Mouse (Mus musculus): ENCODE results near the gene Adcy4. TPM values are rescaled to one million over a fixed set of nuclear protein-coding genes. Genes with fewer than 3 reads are reported as not detected.

Adcy4 gene
- polyA plus RNA-seq, 1 experiment from 2014 or later: not detected

DNA sequence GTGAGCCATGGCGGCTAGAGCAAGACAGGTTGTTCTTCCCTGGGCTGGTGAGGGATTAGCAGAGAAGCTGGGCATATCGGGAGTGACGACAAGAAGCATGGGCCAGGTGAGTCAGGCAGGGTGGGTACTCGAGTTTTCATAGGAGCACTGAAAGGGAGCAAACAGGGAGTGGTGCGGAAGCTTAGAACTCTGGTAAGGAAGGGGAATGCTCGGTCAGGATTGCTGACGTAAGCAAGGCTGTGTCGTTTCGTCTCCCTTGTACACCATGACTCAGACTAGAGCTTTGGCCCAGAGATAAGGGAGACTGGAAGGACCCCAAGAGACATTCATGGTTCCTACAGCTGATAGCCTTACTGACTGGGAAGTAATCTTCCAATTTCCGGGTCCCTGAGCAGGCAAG, 50.0 kb downstream of the Adcy4 start:
- POLR2A ChIA-PET: no interaction called here
- H3K27me3 ChIP-seq: no peaks in the 10 kb centered on the region
- in situ Hi-C loops (cut with MboI; ENCODE audit: low pct_unique_long_range_greater_than_20kb): no loop called here
- TF ChIP-seq CTCF (IDR thresholded peaks at IDR 0.05): no peak
- DNase-seq (ENCODE audit: low read depth, low spot score) (no peak), ATAC-seq (no peak)
- CTCF ChIA-PET: interaction anchor here (1.2 kb wide), 1 partner anchor 37 kb away, joined by 3 read pairs; no protein-coding TSS in a partner anchor

DNA sequence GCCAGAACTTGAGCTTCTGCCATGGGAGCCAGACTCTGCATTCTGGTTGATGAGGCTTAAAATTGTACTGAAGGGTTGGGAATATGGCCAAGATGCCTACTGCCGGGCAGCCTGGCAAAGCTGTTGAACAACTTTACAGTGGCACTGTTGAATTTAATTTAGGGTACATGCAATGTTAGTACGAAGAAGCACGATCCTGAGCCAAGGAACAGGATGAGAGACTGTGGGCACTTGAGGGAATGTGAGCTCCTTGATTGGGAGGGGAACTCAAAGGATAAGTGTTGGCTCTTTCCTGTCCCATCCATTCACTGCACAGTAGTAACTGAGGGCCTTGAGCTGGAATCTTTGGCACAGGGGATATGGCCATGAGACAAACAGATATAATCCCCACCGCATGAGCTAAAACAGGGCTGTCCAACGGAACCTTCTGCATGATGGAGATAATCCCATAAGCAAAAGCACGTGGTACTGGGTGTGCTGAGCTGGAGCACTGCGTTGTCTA, 53.3 kb downstream of the Adcy4 start:
- CTCF ChIA-PET: interaction anchor here (1.0 to 1.8 kb wide), 4 partner anchors 8 to 48 kb away, joined by 3 to 6 read pairs (median 4); partner anchors contain the start of genes Rabggta and Tinf2
- ATAC-seq (no peak), DNase-seq (ENCODE audit: low read depth, low spot score) (no peak)
- TF ChIP-seq CTCF (IDR thresholded peaks at IDR 0.05): no peak
- H3K27me3 ChIP-seq: no peaks in the 10 kb centered on the region
- POLR2A ChIA-PET: no interaction called here
- in situ Hi-C loops (cut with MboI; ENCODE audit: low pct_unique_long_range_greater_than_20kb): no loop called here

DNA sequence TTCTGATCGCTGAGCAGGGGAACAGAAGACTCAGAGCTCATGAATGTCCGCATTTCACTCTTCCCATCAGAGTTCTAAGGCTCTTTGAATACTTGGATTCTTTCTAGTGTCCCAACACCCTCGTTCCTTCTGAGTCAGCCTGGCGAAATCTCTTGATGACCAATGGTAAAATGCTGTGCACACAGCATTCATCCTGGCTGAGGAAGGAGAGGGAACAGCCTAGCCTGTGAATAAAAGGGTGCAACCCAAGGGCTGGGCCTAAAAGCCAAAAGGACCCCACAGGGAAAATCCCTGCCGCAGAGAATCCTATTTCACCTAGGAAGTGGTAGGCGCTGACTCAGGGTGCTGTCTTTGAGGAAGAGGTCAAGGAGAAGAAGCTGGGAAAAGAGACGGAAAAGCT, 53.8 kb downstream of the Adcy4 start:
- DNase-seq (ENCODE audit: low read depth, low spot score): no peak
- in situ Hi-C loops (cut with MboI; ENCODE audit: low pct_unique_long_range_greater_than_20kb): no loop called here
- CTCF ChIA-PET: interaction anchor here (1.1 to 1.8 kb wide), 4 partner anchors 9 to 48 kb away, joined by 3 to 6 read pairs (median 4); partner anchors contain the start of gene Tinf2
- ATAC-seq: no peak
- no peaks in the 10 kb centered on the region for H3K27me3 ChIP-seq
- no peak for TF ChIP-seq CTCF (IDR thresholded peaks at IDR 0.05)
- POLR2A ChIA-PET: no interaction called here

DNA sequence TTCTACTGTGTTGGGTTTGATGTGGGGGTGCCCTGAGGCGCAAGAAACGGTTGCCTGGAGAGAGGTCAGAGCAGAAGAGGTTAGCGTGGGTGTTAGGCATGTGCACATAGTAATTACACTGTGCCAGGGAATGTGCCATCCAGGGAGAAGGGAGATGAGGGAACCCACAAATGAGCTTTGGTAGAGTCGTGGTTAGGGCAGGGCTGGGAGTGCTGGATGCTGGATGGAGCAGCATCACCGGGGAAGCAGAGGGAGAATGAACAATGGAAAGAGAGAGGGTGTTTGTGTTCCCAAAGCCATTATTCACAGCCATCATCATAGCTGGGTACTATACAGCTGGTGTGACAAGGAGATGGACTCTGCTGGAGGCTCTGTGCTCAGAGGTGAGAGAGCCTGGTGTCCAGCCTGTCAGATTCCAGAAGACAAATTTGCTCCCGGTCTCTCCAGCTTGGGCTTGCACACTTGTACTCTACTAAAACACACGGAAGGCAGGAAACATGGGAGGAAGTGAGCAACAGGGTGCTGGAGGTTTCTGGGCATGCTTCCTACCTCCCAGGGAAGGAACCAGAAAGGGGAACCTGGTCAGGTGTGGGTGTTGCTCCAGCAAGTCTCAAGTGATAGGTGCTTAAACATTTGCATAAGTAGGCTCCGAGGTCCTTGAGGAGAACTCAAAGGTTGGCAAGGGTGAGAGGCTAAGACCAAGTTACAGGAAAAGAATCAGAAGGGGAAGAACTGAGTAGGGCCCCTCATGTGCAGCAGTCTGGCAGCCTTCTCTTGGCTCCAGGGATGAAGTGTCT, 55.8 kb downstream of the Adcy4 start:
- DNase-seq (ENCODE audit: low read depth, low spot score) (no peak), ATAC-seq (peak; percentile 28)
- H3K27me3 ChIP-seq: no peaks in the 10 kb centered on the region
- CTCF ChIA-PET: interaction anchor here (1.6 kb wide), 2 partner anchors 16 to 37 kb away, joined by 3 to 4 read pairs; no protein-coding TSS in a partner anchor
- POLR2A ChIA-PET: no interaction called here
- TF ChIP-seq CTCF (IDR thresholded peaks at IDR 0.05): no peak
- in situ Hi-C loops (cut with MboI; ENCODE audit: low pct_unique_long_range_greater_than_20kb): no loop called here

DNA sequence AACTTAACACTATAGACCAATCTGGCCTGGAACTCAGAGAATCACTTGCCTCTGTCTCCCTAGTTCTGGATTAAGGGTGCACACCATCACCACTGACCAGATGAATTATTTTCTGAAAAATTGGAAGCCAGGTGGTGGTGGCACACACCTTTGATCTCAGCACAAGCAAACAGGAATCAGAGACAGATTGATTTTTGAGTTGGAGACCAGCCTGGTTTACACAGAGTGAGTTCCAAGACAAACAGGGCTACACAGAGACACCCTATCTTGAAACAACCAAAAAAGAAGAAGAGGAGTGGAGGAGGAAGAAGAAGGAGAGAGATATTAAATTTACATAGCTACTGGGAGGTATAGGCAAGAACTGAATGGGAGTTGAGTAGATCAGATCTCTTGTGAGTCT, 57.6 kb downstream of the Adcy4 start:
- TF ChIP-seq CTCF (IDR thresholded peaks at IDR 0.05): no peak
- in situ Hi-C loops (cut with MboI; ENCODE audit: low pct_unique_long_range_greater_than_20kb): no loop called here
- ATAC-seq: no peak
- no peak for DNase-seq (ENCODE audit: low read depth, low spot score)
- POLR2A ChIA-PET: no interaction called here
- CTCF ChIA-PET: no interaction called here
- no peaks in the 10 kb centered on the region for H3K27me3 ChIP-seq

DNA sequence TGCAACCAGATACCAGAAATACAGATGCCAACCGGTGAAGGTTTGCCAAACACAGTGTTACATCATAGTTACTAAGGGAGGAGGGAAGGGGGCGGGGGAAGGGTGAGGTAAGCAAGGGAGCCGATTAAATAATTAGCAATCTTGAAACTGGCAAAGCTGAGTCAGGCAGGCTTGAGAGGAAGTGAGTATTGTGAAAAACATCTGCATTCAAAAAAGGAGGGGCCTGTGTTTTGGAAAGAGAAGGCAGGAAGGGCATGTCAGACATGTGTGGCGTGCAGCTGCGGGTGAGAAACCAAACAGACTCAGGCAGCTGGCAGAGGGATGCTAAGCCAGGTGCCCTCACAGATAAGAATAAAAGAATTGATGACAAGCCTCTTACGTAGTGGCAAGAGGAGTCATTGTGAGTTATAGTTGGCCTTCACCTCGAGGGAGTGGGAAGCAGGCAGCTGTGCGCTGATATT, 59.5 kb downstream of the Adcy4 start:
- in situ Hi-C loops (cut with MboI; ENCODE audit: low pct_unique_long_range_greater_than_20kb): no loop called here
- ATAC-seq (peak; percentile 58), DNase-seq (ENCODE audit: low read depth, low spot score) (no peak)
- H3K27me3 ChIP-seq: no peaks in the 10 kb centered on the region
- ChIA-PET CTCF (interaction anchor here (0.9 to 1.0 kb wide), 2 partner anchors 11 to 12 kb away, joined by 3 read pairs; no protein-coding TSS in a partner anchor), POLR2A (interaction anchor here (1.3 kb wide), 1 partner anchor 8 kb away, joined by 3 read pairs; no protein-coding TSS in a partner anchor)
- TF ChIP-seq CTCF (IDR thresholded peaks at IDR 0.05): no peak

DNA sequence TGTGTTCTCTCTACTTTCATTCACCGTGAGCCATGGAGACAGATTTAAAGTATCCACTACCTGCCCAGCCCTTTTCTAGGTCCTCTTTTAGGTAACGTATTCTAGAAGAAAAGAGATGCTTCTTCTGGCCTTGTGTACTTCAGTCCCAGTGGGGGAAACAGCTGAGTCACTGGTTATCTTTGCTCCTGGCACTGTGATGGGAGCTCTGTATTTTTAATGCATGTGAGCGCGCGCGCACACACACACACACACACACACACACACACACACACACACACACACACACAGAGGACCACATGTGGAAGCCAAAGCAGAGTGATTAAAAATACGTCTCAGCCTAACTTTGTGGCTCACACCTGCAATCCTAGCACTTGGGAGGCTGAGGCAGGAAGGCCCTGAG, 60.5 kb downstream of the Adcy4 start:
- TF ChIP-seq CTCF (IDR thresholded peaks at IDR 0.05): no peak
- no peak for ATAC-seq

DNA sequence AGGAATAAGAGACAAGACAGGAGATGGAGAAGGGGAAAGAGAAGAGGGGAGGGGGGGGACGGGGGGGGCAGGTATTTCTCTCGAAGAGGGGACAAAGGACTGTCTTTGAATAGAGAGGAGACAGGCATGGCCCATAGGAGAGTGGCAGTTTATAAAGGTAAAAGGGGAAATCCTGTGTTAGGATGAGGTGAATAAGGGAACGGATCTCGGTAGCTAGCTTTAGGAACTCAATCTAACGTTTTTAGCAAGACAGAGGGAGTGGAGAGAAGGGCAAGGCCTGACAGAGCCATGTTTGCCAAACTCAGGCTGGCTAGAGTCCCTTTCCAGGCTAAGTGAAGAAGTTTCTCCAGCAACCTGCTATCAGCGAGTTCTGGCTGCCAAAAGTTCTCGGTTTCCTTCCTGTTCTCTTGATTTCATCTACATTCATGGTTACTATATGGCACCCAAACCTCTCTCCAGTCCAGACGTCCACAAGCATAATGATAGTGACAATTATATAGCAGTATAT, 61.4 kb downstream of the Adcy4 start:
- CTCF ChIA-PET: interaction anchor here (0.8 to 3.3 kb wide), 7 partner anchors 9 to 69 kb away, joined by 3 to 15 read pairs (median 3); no protein-coding TSS in a partner anchor
- POLR2A ChIA-PET: no interaction called here
- DNase-seq (ENCODE audit: low read depth, low spot score) (no peak), ATAC-seq (no peak)
- H3K27me3 ChIP-seq: no peaks in the 10 kb centered on the region
- in situ Hi-C loops (cut with MboI; ENCODE audit: low pct_unique_long_range_greater_than_20kb): no loop called here
- TF ChIP-seq CTCF (IDR thresholded peaks at IDR 0.05): no peak

More for the DNA sequence above, 60.5 kb downstream of the Adcy4 start:
- ChIA-PET CTCF (interaction anchor here (0.6 to 3.3 kb wide), 2 partner anchors 20 to 42 kb away, joined by 3 to 15 read pairs; partner anchors contain the start of gene Tinf2), POLR2A (no interaction called here)
- in situ Hi-C loops (cut with MboI; ENCODE audit: low pct_unique_long_range_greater_than_20kb): no loop called here
- no peaks in the 10 kb centered on the region for H3K27me3 ChIP-seq
- no peak for DNase-seq (ENCODE audit: low read depth, low spot score)

DNA sequence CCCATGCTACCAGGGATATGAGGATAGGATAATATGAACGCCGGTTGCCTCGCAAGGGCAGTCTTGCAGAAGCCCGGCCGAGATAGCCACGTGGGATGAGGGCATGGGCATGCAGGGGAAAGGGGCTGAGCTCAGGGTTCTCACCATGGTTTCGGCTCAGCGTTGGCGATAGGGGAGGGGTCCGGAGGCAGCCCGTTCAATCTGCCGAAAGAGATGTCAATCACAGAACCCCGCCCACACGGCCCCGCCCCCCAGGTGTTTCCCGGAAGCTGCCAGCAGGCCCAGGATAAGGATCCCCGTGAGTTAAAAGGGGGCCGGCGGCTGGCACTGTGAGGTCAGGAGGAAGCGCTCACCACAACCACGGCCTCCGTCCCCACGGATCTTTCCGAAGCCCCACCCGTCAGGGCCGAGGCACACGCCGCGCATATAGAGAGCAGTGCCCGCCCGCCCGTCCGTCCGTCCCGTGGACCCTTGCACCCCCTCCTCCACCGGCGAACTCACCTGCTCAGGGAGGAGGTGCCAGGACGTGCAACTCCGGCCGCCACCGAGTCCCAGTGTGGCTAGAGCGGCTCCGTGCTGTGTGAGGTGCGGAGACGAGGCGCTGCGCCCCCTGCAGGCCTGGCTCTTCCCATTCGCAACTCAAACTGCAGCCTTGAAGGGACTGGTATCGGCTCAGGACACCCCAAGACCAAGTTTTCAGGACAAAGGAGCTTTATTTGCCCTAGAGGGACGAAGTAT, 62.0 kb downstream of the Adcy4 start, which contains the start of gene Rabggta:
TSS of gene Rabggta (minus strand) at position 564 of the 738 bp plus-strand sequence.
- no peak for TF ChIP-seq CTCF (IDR thresholded peaks at IDR 0.05)
- in situ Hi-C loops (cut with MboI; ENCODE audit: low pct_unique_long_range_greater_than_20kb): no loop called here
- ATAC-seq: peak; percentile 62
- CTCF ChIA-PET: interaction anchor here (0.8 to 3.3 kb wide), 11 partner anchors 9 to 69 kb away, joined by 3 to 15 read pairs (median 3); partner anchors contain the start of gene Tinf2
- H3K27me3 ChIP-seq: no peaks in the 10 kb centered on the region
- POLR2A ChIA-PET: no interaction called here
- DNase-seq (ENCODE audit: low read depth, low spot score): no peak

DNA sequence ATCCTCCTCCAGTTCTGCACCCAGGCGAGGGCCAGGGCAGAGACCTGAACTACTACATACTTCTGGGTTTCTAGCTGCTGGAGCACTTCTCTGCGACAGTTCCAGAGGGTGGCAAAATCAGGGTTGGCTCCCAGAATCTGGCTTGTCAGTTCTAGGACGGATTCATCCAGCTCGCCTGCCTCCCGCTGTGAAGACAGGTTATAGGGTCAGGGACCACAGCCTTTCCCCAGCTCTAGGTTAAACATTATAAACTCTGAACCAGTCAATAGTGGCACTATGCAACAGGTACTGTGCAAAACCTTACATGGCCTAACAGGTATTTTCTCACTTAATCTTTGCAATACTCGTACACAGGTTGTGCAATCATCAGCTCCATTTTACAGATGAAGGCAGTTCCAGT, 62.8 kb downstream of the Adcy4 start:
- ChIA-PET POLR2A (no interaction called here), CTCF (interaction anchor here (1.0 to 3.3 kb wide), 6 partner anchors 14 to 39 kb away, joined by 3 to 15 read pairs (median 5); partner anchors contain the start of gene Tinf2)
- H3K27me3 ChIP-seq: no peaks in the 10 kb centered on the region
- in situ Hi-C loops (cut with MboI; ENCODE audit: low pct_unique_long_range_greater_than_20kb): no loop called here
- DNase-seq (ENCODE audit: low read depth, low spot score) (no peak), ATAC-seq (no peak)
- TF ChIP-seq CTCF (IDR thresholded peaks at IDR 0.05): no peak
